Mouse (Mus musculus): Measurements from ENCODE around the gene Tle1. TPM values are rescaled to one million over a fixed set of nuclear protein-coding genes. Genes with fewer than 3 reads are reported as not detected.

The Tle1 gene
- total and polyA plus RNA-seq, 3 experiments = 0.11 TPM; not detected in 2

- Histone ChIP-seq H3K4me3 (ENCODE audit: low read depth, low read length) (no peak overlapping the region), H3K27me3 (ENCODE audit: insufficient read depth, low read length) (no peaks in the 10 kb centered on the region), H3K4me1 (ENCODE audit: insufficient read depth, low read depth, low read length) (no peaks in the 10 kb centered on the region), H3K9me3 (replicated peaks) (peaks cover 19% of the 10 kb centered on the region), H3K36me3 (replicated peaks) (no peaks in the 10 kb centered on the region)
- TF ChIP-seq POLR2AphosphoS5 (IDR thresholded peaks at IDR 0.05; ENCODE audit: insufficient replicate concordance, low read depth, low read length) = no peak
- TF ChIP-seq TAL1 (conservative IDR thresholded peaks at IDR 0.05; ENCODE audit: low read depth, low read length) = no peak
- no peak for TF ChIP-seq CTCF (IDR thresholded peaks at IDR 0.05; ENCODE audit: low read depth, low read length)
- no peak for TF ChIP-seq GATA2 (IDR thresholded peaks at IDR 0.05; ENCODE audit: borderline replicate concordance, low read depth, low read length)
- no peak for ATAC-seq (ENCODE audit: extremely low read depth, insufficient number of reproducible peaks, low FRiP score, poor library complexity, severe bottlenecking)
- DNase-seq (ENCODE audit: low spot score) = no peak
These were observed 5.4 kb downstream of the Tle1 start for GRCm38 (mm10) chr4:72195116-72195835.

- no peak overlapping the region for H3K4me3 ChIP-seq (ENCODE audit: low read depth, low read length)
- H3K36me3 ChIP-seq (replicated peaks) = no peaks in the 10 kb centered on the region
- H3K9me3 ChIP-seq (replicated peaks) = 0 out of 2 replicates have a peak, but pooled peaks cover 4% of the 10 kb centered on the region
- H3K27me3 ChIP-seq (ENCODE audit: insufficient read depth, low read length) = no peaks in the 10 kb centered on the region
- no peak for DNase-seq (ENCODE audit: low spot score)
- no peak for TF ChIP-seq GATA1 (IDR thresholded peaks at IDR 0.05; ENCODE audit: borderline replicate concordance, low read length)
- TF ChIP-seq POLR2AphosphoS5 (IDR thresholded peaks at IDR 0.05; ENCODE audit: insufficient replicate concordance, low read depth, low read length) = no peak
- no peak for TF ChIP-seq TAL1 (conservative IDR thresholded peaks at IDR 0.05; ENCODE audit: low read depth, low read length)
- no peak for TF ChIP-seq GATA2 (IDR thresholded peaks at IDR 0.05; ENCODE audit: borderline replicate concordance, low read depth, low read length)
- no peak for TF ChIP-seq CTCF (IDR thresholded peaks at IDR 0.05; ENCODE audit: low read depth, low read length)
- ATAC-seq (ENCODE audit: extremely low read depth, insufficient number of reproducible peaks, low FRiP score, poor library complexity, severe bottlenecking) = no peak
- H3K4me1 ChIP-seq (ENCODE audit: insufficient read depth, low read depth, low read length) = no peaks in the 10 kb centered on the region
These were observed 7.4 kb downstream of the Tle1 start for GRCm38 (mm10) chr4:72193276-72193675.

GRCm38 (mm10) chr4:72184476-72184875 lies 16.2 kb downstream of the Tle1 start:
- Histone ChIP-seq H3K4me3 (ENCODE audit: low read depth, low read length) (no peak overlapping the region), H3K9me3 (replicated peaks) (peaks cover 10% of the 10 kb centered on the region; the same call in 1 of the 2 replicates), H3K36me3 (replicated peaks) (no peaks in the 10 kb centered on the region), H3K4me1 (ENCODE audit: insufficient read depth, low read depth, low read length) (no peaks in the 10 kb centered on the region), H3K27me3 (ENCODE audit: insufficient read depth, low read length) (no peaks in the 10 kb centered on the region)
- TF ChIP-seq GATA1 (IDR thresholded peaks at IDR 0.05; ENCODE audit: borderline replicate concordance, low read length) (no peak), GATA2 (IDR thresholded peaks at IDR 0.05; ENCODE audit: borderline replicate concordance, low read depth, low read length) (no peak), TAL1 (conservative IDR thresholded peaks at IDR 0.05; ENCODE audit: low read depth, low read length) (no peak), POLR2AphosphoS5 (IDR thresholded peaks at IDR 0.05; ENCODE audit: insufficient replicate concordance, low read depth, low read length) (no peak), CTCF (IDR thresholded peaks at IDR 0.05; ENCODE audit: low read depth, low read length) (no peak)
- no peak for DNase-seq (ENCODE audit: low spot score)
- no peak for ATAC-seq (ENCODE audit: extremely low read depth, insufficient number of reproducible peaks, low FRiP score, poor library complexity, severe bottlenecking)

- peaks cover 10% of the 10 kb centered on the region; the same call in 1 of the 2 replicates for H3K9me3 ChIP-seq (replicated peaks)
- TF ChIP-seq CTCF (IDR thresholded peaks at IDR 0.05; ENCODE audit: low read depth, low read length) (no peak), GATA2 (IDR thresholded peaks at IDR 0.05; ENCODE audit: borderline replicate concordance, low read depth, low read length) (no peak), TAL1 (conservative IDR thresholded peaks at IDR 0.05; ENCODE audit: low read depth, low read length) (no peak), POLR2AphosphoS5 (IDR thresholded peaks at IDR 0.05; ENCODE audit: insufficient replicate concordance, low read depth, low read length) (no peak)
- no peaks in the 10 kb centered on the region for H3K36me3 ChIP-seq (replicated peaks)
These were observed 18.3 kb downstream of the Tle1 start for GRCm38 (mm10) chr4:72182343-72182988.

DNA sequence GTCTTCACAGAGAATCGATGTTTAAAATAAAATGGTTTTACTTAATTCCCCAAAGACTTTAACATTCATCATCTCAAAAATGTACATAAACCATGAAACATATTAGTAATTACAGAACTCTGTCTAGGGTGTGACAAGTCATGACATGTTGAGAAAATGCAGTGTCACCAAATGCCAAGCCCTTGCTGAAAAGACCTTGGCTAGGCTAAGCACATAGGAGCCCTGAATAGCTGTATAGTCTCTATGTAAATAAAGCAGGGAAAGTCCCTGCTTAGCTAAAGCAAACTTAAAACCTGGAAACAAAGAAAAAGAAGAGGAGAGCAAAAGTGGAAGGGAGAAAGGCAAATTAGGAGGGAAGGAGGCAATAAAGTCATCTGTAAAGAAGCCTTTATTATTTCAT lies 24.8 kb downstream of the Tle1 start:
- Histone ChIP-seq H3K36me3 (replicated peaks) (no peaks in the 10 kb centered on the region), H3K4me1 (ENCODE audit: insufficient read depth, low read depth, low read length) (no peaks in the 10 kb centered on the region), H3K27me3 (ENCODE audit: insufficient read depth, low read length) (no peaks in the 10 kb centered on the region), H3K9me3 (replicated peaks) (no peaks in the 10 kb centered on the region), H3K4me3 (ENCODE audit: low read depth, low read length) (no peak overlapping the region)
- DNase-seq (ENCODE audit: low spot score) = no peak
- no peak for TF ChIP-seq GATA1 (IDR thresholded peaks at IDR 0.05; ENCODE audit: borderline replicate concordance, low read length)
- TF ChIP-seq CTCF (IDR thresholded peaks at IDR 0.05; ENCODE audit: low read depth, low read length) = no peak
- no peak for TF ChIP-seq POLR2AphosphoS5 (IDR thresholded peaks at IDR 0.05; ENCODE audit: insufficient replicate concordance, low read depth, low read length)
- no peak for TF ChIP-seq TAL1 (conservative IDR thresholded peaks at IDR 0.05; ENCODE audit: low read depth, low read length)
- no peak for TF ChIP-seq GATA2 (IDR thresholded peaks at IDR 0.05; ENCODE audit: borderline replicate concordance, low read depth, low read length)
- no peak for ATAC-seq (ENCODE audit: extremely low read depth, insufficient number of reproducible peaks, low FRiP score, poor library complexity, severe bottlenecking)

More at GRCm38 (mm10) chr4:72182343-72182988, 18.3 kb downstream of the Tle1 start:
- Histone ChIP-seq H3K4me3 (ENCODE audit: low read depth, low read length) (no peak overlapping the region), H3K4me1 (ENCODE audit: insufficient read depth, low read depth, low read length) (no peaks in the 10 kb centered on the region), H3K27me3 (ENCODE audit: insufficient read depth, low read length) (no peaks in the 10 kb centered on the region)
- ATAC-seq (ENCODE audit: extremely low read depth, insufficient number of reproducible peaks, low FRiP score, poor library complexity, severe bottlenecking) = no peak
- DNase-seq (ENCODE audit: low spot score) = no peak

DNA sequence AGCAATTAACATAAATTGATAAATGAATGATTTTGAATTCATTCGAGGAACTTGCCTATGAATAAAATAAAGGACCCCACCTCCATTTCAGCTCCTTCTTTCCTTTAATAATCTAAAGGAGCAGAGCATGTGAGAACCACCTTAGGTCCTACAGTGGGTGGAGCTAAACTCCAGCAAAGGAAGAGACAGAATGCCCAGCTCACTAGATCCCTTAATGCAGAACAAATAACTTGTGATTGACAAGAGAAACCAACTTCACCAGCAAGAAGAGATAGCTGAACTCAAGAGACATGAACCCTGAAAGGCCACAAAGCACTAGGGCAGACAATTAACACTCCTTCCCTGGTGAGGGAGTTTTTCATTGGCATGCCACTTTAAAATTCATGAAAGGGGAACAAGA lies 32.5 kb downstream of the Tle1 start:
- ATAC-seq (ENCODE audit: extremely low read depth, insufficient number of reproducible peaks, low FRiP score, poor library complexity, severe bottlenecking) (no peak), DNase-seq (ENCODE audit: low spot score) (no peak)
- no peaks in the 10 kb centered on the region for H3K4me1 ChIP-seq (ENCODE audit: insufficient read depth, low read depth, low read length)
- H3K4me3 ChIP-seq (ENCODE audit: low read depth, low read length) = no peak overlapping the region
- no peaks in the 10 kb centered on the region for H3K36me3 ChIP-seq (replicated peaks)
- no peaks in the 10 kb centered on the region for H3K27me3 ChIP-seq (ENCODE audit: insufficient read depth, low read length)
- TF ChIP-seq CTCF (IDR thresholded peaks at IDR 0.05; ENCODE audit: low read depth, low read length) = no peak
- no peak for TF ChIP-seq GATA1 (IDR thresholded peaks at IDR 0.05; ENCODE audit: borderline replicate concordance, low read length)
- H3K9me3 ChIP-seq (replicated peaks) = 0 out of 2 replicates have a peak, but pooled peaks cover 1% of the 10 kb centered on the region
